Mouse (Mus musculus): Measurements from ENCODE around the gene Ncoa4. TPM values are rescaled to one million over a fixed set of nuclear protein-coding genes. Genes with fewer than 3 reads are reported as not detected.
"Not testable (repeated sequence)": the region's sequence is repeated elsewhere in the genome, so short reads cannot be mapped to it uniquely, and the experiment has no call there.

Ncoa4 gene
- polyA plus RNA-seq, 1 experiment from 2014 or later, result 92.7 TPM

- Histone ChIP-seq H3K9ac (replicated peaks) (no peak overlapping the region), H3K27ac (replicated peaks) (no peak overlapping the region), H3K9me3 (no peaks in the 10 kb centered on the region), H3K27me3 (no peaks in the 10 kb centered on the region), H3K36me3 (peaks cover 59% of the 10 kb centered on the region), H3K4me1 (no peaks in the 10 kb centered on the region), H3K4me2 (replicated peaks) (no peak overlapping the region), H3K4me3 (no peak overlapping the region)
- ATAC-seq (ENCODE audit: low FRiP score, low read depth), result no peak
- WGBS, result 92% methylated on average over 10 of the region's 10 CpGs
Observed at GRCm38 (mm10) chr14:32179393-32180195, 19.9 kb downstream of the Ncoa4 start.

GRCm38 (mm10) chr14:32180861-32181260 is 21.2 kb downstream of the Ncoa4 start:
- Histone ChIP-seq H3K9me3 (no peaks in the 10 kb centered on the region), H3K27me3 (no peaks in the 10 kb centered on the region), H3K36me3 (peaks cover 56% of the 10 kb centered on the region), H3K27ac (replicated peaks) (no peak overlapping the region), H3K4me3 (no peak overlapping the region), H3K4me2 (replicated peaks) (no peak overlapping the region), H3K4me1 (no peaks in the 10 kb centered on the region), H3K9ac (replicated peaks) (no peak overlapping the region)
- 92% methylated on average over 6 of the region's 6 CpGs for WGBS
- ATAC-seq (ENCODE audit: low FRiP score, low read depth), result no peak

GRCm38 (mm10) chr14:32183846-32184245 is 24.2 kb downstream of the Ncoa4 start:
- H3K36me3 ChIP-seq, result peaks cover 78% of the 10 kb centered on the region
- 95% methylated on average over 4 of the region's 4 CpGs for WGBS
- no peak for ATAC-seq (ENCODE audit: low FRiP score, low read depth)
- H3K4me2 ChIP-seq (replicated peaks), result no peak overlapping the region
- no peak overlapping the region for H3K9ac ChIP-seq (replicated peaks)
- no peak overlapping the region for H3K27ac ChIP-seq (replicated peaks)
- no peaks in the 10 kb centered on the region for H3K27me3 ChIP-seq
- no peaks in the 10 kb centered on the region for H3K9me3 ChIP-seq
- no peak overlapping the region for H3K4me3 ChIP-seq
- no peaks in the 10 kb centered on the region for H3K4me1 ChIP-seq

GRCm38 (mm10) chr14:32190627-32191391 is 31.1 kb downstream of the Ncoa4 start:
- no peak overlapping the region for H3K4me3 ChIP-seq
- no peaks in the 10 kb centered on the region for H3K9me3 ChIP-seq
- H3K9ac ChIP-seq (replicated peaks), result no peak overlapping the region
- H3K36me3 ChIP-seq, result peaks cover 64% of the 10 kb centered on the region
- H3K27me3 ChIP-seq, result no peaks in the 10 kb centered on the region
- H3K27ac ChIP-seq (replicated peaks), result no peak overlapping the region
- ATAC-seq (ENCODE audit: low FRiP score, low read depth), result no peak
- H3K4me1 ChIP-seq, result no peaks in the 10 kb centered on the region
- WGBS, result 95% methylated on average over 6 of the region's 6 CpGs
- H3K4me2 ChIP-seq (replicated peaks), result no peak overlapping the region

- Histone ChIP-seq H3K36me3 (peaks cover 60% of the 10 kb centered on the region), H3K4me3 (no peak overlapping the region), H3K27ac (replicated peaks) (no peak overlapping the region), H3K9me3 (no peaks in the 10 kb centered on the region), H3K4me2 (replicated peaks) (no peak overlapping the region), H3K4me1 (no peaks in the 10 kb centered on the region), H3K27me3 (no peaks in the 10 kb centered on the region), H3K9ac (replicated peaks) (no peak overlapping the region)
- 90% methylated on average over 5 of the region's 5 CpGs for WGBS
- ATAC-seq (ENCODE audit: low FRiP score, low read depth), result no peak
Observed at GRCm38 (mm10) chr14:32191926-32192325, 32.3 kb downstream of the Ncoa4 start.

GRCm38 (mm10) chr14:32192437-32192836 is 32.8 kb downstream of the Ncoa4 start:
- Histone ChIP-seq H3K9me3 (no peaks in the 10 kb centered on the region), H3K27me3 (no peaks in the 10 kb centered on the region), H3K4me2 (replicated peaks) (no peak overlapping the region), H3K27ac (replicated peaks) (no peak overlapping the region), H3K4me3 (no peak overlapping the region), H3K36me3 (peaks cover 60% of the 10 kb centered on the region), H3K9ac (replicated peaks) (no peak overlapping the region), H3K4me1 (no peaks in the 10 kb centered on the region)
- ATAC-seq (ENCODE audit: low FRiP score, low read depth), result no peak
- WGBS, result 52% methylated on average over 3 of the region's 3 CpGs

GRCm38 (mm10) chr14:32193557-32193956 is 33.9 kb downstream of the Ncoa4 start:
- peaks cover 58% of the 10 kb centered on the region for H3K36me3 ChIP-seq
- H3K27ac ChIP-seq (replicated peaks); H3K4me2 ChIP-seq (replicated peaks); H3K27me3 ChIP-seq; H3K4me3 ChIP-seq; H3K9me3 ChIP-seq; H3K9ac ChIP-seq (replicated peaks); ATAC-seq (ENCODE audit: low FRiP score, low read depth); H3K4me1 ChIP-seq: not testable (repeated sequence)
- 84% methylated on average over 5 of the region's 5 CpGs for WGBS

- peak overlapping the region; percentile 61 for H3K4me2 ChIP-seq (replicated peaks)
- ATAC-seq (ENCODE audit: low FRiP score, low read depth), result peak; percentile 30; the same call in 1 of the 2 replicates
- peaks cover 25% of the 10 kb centered on the region for H3K4me1 ChIP-seq
- peak overlapping the region; percentile 98 for H3K4me3 ChIP-seq
- H3K36me3 ChIP-seq, result peaks cover 31% of the 10 kb centered on the region
- under 1% methylated on average over 26 of the region's 26 CpGs for WGBS
- H3K9ac ChIP-seq (replicated peaks), result peak overlapping the region; percentile 93
- H3K27ac ChIP-seq (replicated peaks), result no peak overlapping the region
- H3K27me3 ChIP-seq, result no peaks in the 10 kb centered on the region
- peaks cover 6% of the 10 kb centered on the region; the same call in 1 of the 2 replicates for H3K9me3 ChIP-seq
Observed at GRCm38 (mm10) chr14:32201354-32201753, 41.7 kb downstream of the Ncoa4 start.

GRCm38 (mm10) chr14:32201791-32202451 is 42.3 kb downstream of the Ncoa4 start, which contains the start of the genes Timm23 and Parg:
Timm23 (minus strand) TSS chr14:32201898.
Parg (plus strand) TSS chr14:32201949.
- peak; percentile 95 for ATAC-seq (ENCODE audit: low FRiP score, low read depth)
- under 1% methylated on average over 57 of the region's 77 CpGs for WGBS
- H3K4me3 ChIP-seq, result peak within 1 kb of the TSS; percentile 98
- H3K27ac ChIP-seq (replicated peaks), result peak within 1 kb of the TSS; percentile 71
- peaks cover 27% of the 10 kb centered on the region for H3K36me3 ChIP-seq
- H3K27me3 ChIP-seq, result no peaks in the 10 kb centered on the region
- peak within 1 kb of the TSS; percentile 93 for H3K9ac ChIP-seq (replicated peaks)
- H3K4me1 ChIP-seq, result peaks cover 25% of the 10 kb centered on the region
- H3K9me3 ChIP-seq, result peaks cover 6% of the 10 kb centered on the region; the same call in 1 of the 2 replicates
- H3K4me2 ChIP-seq (replicated peaks), result peak within 1 kb of the TSS; percentile 93

GRCm38 (mm10) chr14:32226601-32227000 is 66.9 kb downstream of the Ncoa4 start:
- Histone ChIP-seq H3K9ac (replicated peaks) (no peak overlapping the region), H3K4me2 (replicated peaks) (no peak overlapping the region), H3K27me3 (no peaks in the 10 kb centered on the region), H3K36me3 (peaks cover 7% of the 10 kb centered on the region), H3K4me3 (no peak overlapping the region), H3K9me3 (no peaks in the 10 kb centered on the region), H3K27ac (replicated peaks) (no peak overlapping the region), H3K4me1 (no peaks in the 10 kb centered on the region)
- no peak for ATAC-seq (ENCODE audit: low FRiP score, low read depth)

- Histone ChIP-seq H3K36me3 (peaks cover 10% of the 10 kb centered on the region), H3K4me3 (no peak overlapping the region), H3K27ac (replicated peaks) (no peak overlapping the region), H3K4me2 (replicated peaks) (no peak overlapping the region), H3K9ac (replicated peaks) (no peak overlapping the region), H3K27me3 (no peaks in the 10 kb centered on the region), H3K4me1 (no peaks in the 10 kb centered on the region), H3K9me3 (no peaks in the 10 kb centered on the region)
- no peak for ATAC-seq (ENCODE audit: low FRiP score, low read depth)
- 1% methylated on average over 2 of the region's 2 CpGs for WGBS
Observed at GRCm38 (mm10) chr14:32228996-32229395, 69.3 kb downstream of the Ncoa4 start.

All from midbrain, embryonic 12.5 days (tissue).